ENCODE assay signal across 18 mouse cellular contexts in genomic region chr16:95682431-95682892, GRCm38 (mm10). TPM values are rescaled to one million over a fixed set of nuclear protein-coding genes. Genes with fewer than 3 reads are reported as not detected.
DNase-seq lines count a peak whose midpoint lies in the region; ATAC-seq and TF ChIP-seq lines count a peak whose summit lies in the region.
"Had no signal": no experiment of that assay in that cellular context is flagged by ENCODE, and none has a peak within 500 bp of the region (broad histone marks: within the 10 kb centered on the region; RNA-seq: fewer than 3 reads in every experiment).

No protein-coding gene starts in this region.

- ATAC-seq in kidney, embryonic 16.5 days (ENCODE audit: low FRiP score, low TSS enrichment): no peak
- ATAC-seq in forebrain, embryonic 14.5 days: no peak

- no peak overlapping the region for H3K4me2 ChIP-seq in kidney, embryonic 16.5 days (replicated peaks; ENCODE audit: low read depth, low read length)
- no peak overlapping the region for H3K4me2 ChIP-seq in forebrain, embryonic 14.5 days (ENCODE audit: low read length)
- H3K4me2 ChIP-seq: embryonic facial prominence, embryonic 13.5 days; limb, embryonic 13.5 days had no signal

- peaks cover 24% of the 10 kb centered on the region for H3K4me1 ChIP-seq in kidney, embryonic 16.5 days (ENCODE audit: insufficient read depth, low read length)
- H3K4me1 ChIP-seq in limb, embryonic 10.5 days: peaks cover 31% of the 10 kb centered on the region
- H3K4me1 ChIP-seq in small intestine, adult 2 months (ENCODE audit: control insufficient read depth, insufficient read depth, insufficient read length, low read length): peaks cover 32% of the 10 kb centered on the region
- no peaks in the 10 kb centered on the region for H3K4me1 ChIP-seq in forebrain, embryonic 14.5 days (ENCODE audit: control insufficient read depth, insufficient read depth, low read length)

- WGBS in kidney, embryonic 16.5 days: 75% methylated on average over 6 of the region's 6 CpGs
- 91% methylated on average over 6 of the region's 6 CpGs for WGBS in limb, embryonic 10.5 days
- WGBS in small intestine, adult 2 months: 22% methylated on average over 6 of the region's 6 CpGs
- WGBS in forebrain, embryonic 14.5 days: 91% methylated on average over 6 of the region's 6 CpGs

- no peak for TF ChIP-seq POLR2A in small intestine, adult 2 months (IDR thresholded peaks at IDR 0.05; ENCODE audit: low read depth, low read length)

- no peaks in the 10 kb centered on the region for H3K27me3 ChIP-seq in kidney, embryonic 16.5 days (ENCODE audit: insufficient read depth, low read length)
- no peaks in the 10 kb centered on the region for H3K27me3 ChIP-seq in limb, embryonic 10.5 days (ENCODE audit: low read depth, poor library complexity, severe bottlenecking)
- no peaks in the 10 kb centered on the region for H3K27me3 ChIP-seq in small intestine, adult 2 months (ENCODE audit: control insufficient read depth, insufficient read depth, low read length)
- H3K27me3 ChIP-seq in forebrain, embryonic 14.5 days (replicated peaks; ENCODE audit: control insufficient read depth, insufficient read depth, low read length): no peaks in the 10 kb centered on the region
- H3K27me3 ChIP-seq: embryonic facial prominence, embryonic 13.5 days; limb, embryonic 13.5 days had no signal

- H3K36me3 ChIP-seq in kidney, embryonic 16.5 days (ENCODE audit: insufficient read depth, low read length): no peaks in the 10 kb centered on the region
- H3K36me3 ChIP-seq in limb, embryonic 10.5 days: no peaks in the 10 kb centered on the region
- H3K36me3 ChIP-seq in small intestine, adult 2 months (ENCODE audit: control insufficient read depth, insufficient read depth, low read length): no peaks in the 10 kb centered on the region
- H3K36me3 ChIP-seq in forebrain, embryonic 14.5 days (ENCODE audit: control insufficient read depth, insufficient read depth, low read length): no peaks in the 10 kb centered on the region
- H3K36me3 ChIP-seq: embryonic facial prominence, embryonic 13.5 days; hindbrain, embryonic 10.5 days; limb, embryonic 13.5 days had no signal

- no peaks in the 10 kb centered on the region for H3K9me3 ChIP-seq in kidney, embryonic 16.5 days (ENCODE audit: low read length)
- no peaks in the 10 kb centered on the region for H3K9me3 ChIP-seq in limb, embryonic 10.5 days (replicated peaks)
- H3K9me3 ChIP-seq in forebrain, embryonic 14.5 days (replicated peaks; ENCODE audit: control insufficient read depth, low read length): no peaks in the 10 kb centered on the region
- H3K9me3 ChIP-seq: embryonic facial prominence, embryonic 13.5 days; hindbrain, embryonic 10.5 days; limb, embryonic 13.5 days had no signal

- H3K4me3 ChIP-seq in kidney, embryonic 16.5 days (ENCODE audit: low read length): no peak overlapping the region
- H3K4me3 ChIP-seq in limb, embryonic 10.5 days: no peak overlapping the region
- H3K4me3 ChIP-seq in small intestine, adult 2 months (ENCODE audit: low read depth, low read length): no peak overlapping the region
- H3K4me3 ChIP-seq in forebrain, embryonic 14.5 days (ENCODE audit: low read depth, low read length): no peak overlapping the region
- H3K4me3 ChIP-seq: embryonic facial prominence, embryonic 13.5 days; hindbrain, embryonic 10.5 days; limb, embryonic 13.5 days had no signal

- TF ChIP-seq CTCF in small intestine, adult 2 months (IDR thresholded peaks at IDR 0.05; ENCODE audit: extremely low read depth, insufficient read length, insufficient replicate concordance, low read depth, low read length): no peak

- no peak overlapping the region for H3K9ac ChIP-seq in kidney, embryonic 16.5 days (replicated peaks; ENCODE audit: low read length)
- no peak overlapping the region for H3K9ac ChIP-seq in forebrain, embryonic 14.5 days (ENCODE audit: low read length)
- H3K9ac ChIP-seq: embryonic facial prominence, embryonic 13.5 days; limb, embryonic 13.5 days had no signal

- DNase-seq in heart, adult 18-20 months: peak; percentile 25 to 44
- DNase-seq in heart, postnatal 4 days: no peak
- DNase-seq in kidney, postnatal 36 days: peak; percentile 77 to 78
- DNase-seq in limb, embryonic 10.5 days (ENCODE audit: low spot score): no peak
- DNase-seq in frontal cortex, adult 2 months (ENCODE audit: extremely low spot score in 1 of 2, low spot score in 1 of 2): no peak
- DNase-seq in forebrain, embryonic 14.5 days (ENCODE audit: low spot score): no peak
- DNase-seq: adrenal gland, postnatal 25 days; B cell, adult 2 months; cerebellum, postnatal 36 days; midbrain, embryonic 14.5 days; right cerebral cortex, postnatal 14 days; thymus, postnatal 4 days had no signal

- no peak overlapping the region for H3K27ac ChIP-seq in kidney, embryonic 16.5 days (ENCODE audit: low read length)
- H3K27ac ChIP-seq in limb, embryonic 10.5 days: 0 out of 2 replicates have a peak overlapping the region, but pooled peaks have one; percentile 14
- peak overlapping the region; percentile 98 for H3K27ac ChIP-seq in small intestine, adult 2 months (ENCODE audit: insufficient read depth, low read depth, low read length)
- no peak overlapping the region for H3K27ac ChIP-seq in forebrain, embryonic 14.5 days (ENCODE audit: low read depth, low read length)
- H3K27ac ChIP-seq: embryonic facial prominence, embryonic 13.5 days; hindbrain, embryonic 10.5 days; limb, embryonic 13.5 days; macrophage had no signal

RNA-seq across cellular contexts. Expression of gene Ets2, which starts 19.4 kb away (rescaled TPM):
- total RNA-seq in heart, adult 18-20 months (2021): 10 to 100 TPM; 44.7 to 51.2 TPM
- total RNA-seq in heart, postnatal 4 days (2021): 100 to 1,000 TPM; 106 to 110 TPM
- polyA plus RNA-seq in kidney, embryonic 16.5 days (2015; fragmentation: Nextera tagmentation; extraction: Ambion mirVana): 69.3 and 72.7 TPM in 2 replicates
- 110 and 119 TPM in 2 replicates for polyA plus RNA-seq in limb, embryonic 10.5 days (2016; fragmentation: Nextera tagmentation; extraction: Ambion mirVana)
- polyA plus RNA-seq in small intestine, adult 2 months (2012; rRNA removed): 69.5 and 115 TPM in 2 replicates
- polyA plus RNA-seq in frontal cortex, adult 2 months (2012; rRNA removed): 27.1 and 30.2 TPM in 2 replicates
- polyA plus RNA-seq in forebrain, embryonic 14.5 days (2014; fragmentation: Nextera tagmentation; extraction: Ambion mirVana): 10.2 and 12.2 TPM in 2 replicates

Comparison
In these comparisons a context has a peak if more than half of its experiments do, and no peak if none do; other contexts are left out.
1. DNase-seq: peak in heart, adult 18-20 months (2 of 2) and kidney, postnatal 36 days (2 of 2); none in heart, postnatal 4 days (single experiment), limb, embryonic 10.5 days (single experiment), frontal cortex, adult 2 months (0 of 2) and forebrain, embryonic 14.5 days (single experiment).
2. H3K27ac ChIP-seq: peak in limb, embryonic 10.5 days (single experiment) and small intestine, adult 2 months (single experiment); none in kidney, embryonic 16.5 days (single experiment) and forebrain, embryonic 14.5 days (single experiment).